Comparison of ENCODE assay signal across 16 mouse cellular contexts in genomic region chr10:94913336-94913739, GRCm38 (mm10). TPM values are rescaled to one million over a fixed set of nuclear protein-coding genes. Genes with fewer than 3 reads are reported as not detected.
DNase-seq lines count a peak whose midpoint lies in the region; ATAC-seq and TF ChIP-seq lines count a peak whose summit lies in the region.
"Had no signal": no experiment of that assay in that cellular context is flagged by ENCODE, and none has a peak within 500 bp of the region (broad histone marks: within the 10 kb centered on the region; RNA-seq: fewer than 3 reads in every experiment).

No protein-coding gene starts in this region.

- no peak overlapping the region for H3K4me3 ChIP-seq in lung, embryonic 15.5 days
- H3K4me3 ChIP-seq in bone marrow, adult 2 months (replicated peaks; ENCODE audit: control insufficient read depth, low read depth, low read length): no peak overlapping the region
- no peak overlapping the region for H3K4me3 ChIP-seq in liver, adult 2 months (ENCODE audit: insufficient read depth, low read depth, low read length)
- H3K4me3 ChIP-seq: forebrain, embryonic 10.5 days; midbrain, embryonic 12.5 days; myocyte had no signal

- no peaks in the 10 kb centered on the region for H3K79me2 ChIP-seq in liver, adult 2 months (ENCODE audit: control insufficient read depth, insufficient read depth, low read length)

- H3K27ac ChIP-seq in lung, embryonic 15.5 days: peak overlapping the region; percentile 12; the same call in 1 of the 2 replicates
- H3K27ac ChIP-seq in bone marrow, adult 2 months (ENCODE audit: control insufficient read depth, insufficient read depth, low read depth, low read length, poor library complexity): peak overlapping the region; percentile 52; the same call in 1 of the 2 replicates
- peak overlapping the region; percentile 3; the same call in 1 of the 2 replicates for H3K27ac ChIP-seq in liver, adult 2 months (replicated peaks; ENCODE audit: insufficient read depth, low read depth, low read length)
- H3K27ac ChIP-seq: forebrain, embryonic 10.5 days; midbrain, embryonic 12.5 days had no signal

- no peak overlapping the region for H3K9ac ChIP-seq in lung, embryonic 15.5 days
- H3K9ac ChIP-seq in liver, adult 2 months (ENCODE audit: low read depth, low read length): no peak overlapping the region
- H3K9ac ChIP-seq: midbrain, embryonic 12.5 days had no signal

- H3K36me3 ChIP-seq in lung, embryonic 15.5 days: no peaks in the 10 kb centered on the region
- no peaks in the 10 kb centered on the region for H3K36me3 ChIP-seq in liver, adult 2 months (ENCODE audit: control insufficient read depth, insufficient read depth, low read length)
- H3K36me3 ChIP-seq: forebrain, embryonic 10.5 days; midbrain, embryonic 12.5 days had no signal

- no peak for ATAC-seq in lung, embryonic 15.5 days (ENCODE audit: borderline replicate concordance, extremely low read depth, low FRiP score, low TSS enrichment)
- ATAC-seq in megakaryocyte progenitor cell, adult 5-6 weeks (replicated peaks; ENCODE audit: poor library complexity): peak; percentile 54
- ATAC-seq: CD4-positive, CD25-positive, alpha-beta regulatory T cell, adult 4 months; inflammation-experienced regulatory T-cells, adult 6 months had no signal

- H3K4me1 ChIP-seq in lung, embryonic 15.5 days: peaks cover 11% of the 10 kb centered on the region; the same call in 1 of the 2 replicates
- H3K4me1 ChIP-seq in bone marrow, adult 2 months (ENCODE audit: control insufficient read depth, insufficient read depth, low read length): peaks cover 17% of the 10 kb centered on the region; the same call in 1 of the 2 replicates
- peaks cover 1% of the 10 kb centered on the region; the same call in 1 of the 2 replicates for H3K4me1 ChIP-seq in liver, adult 2 months (ENCODE audit: control insufficient read depth, insufficient read depth, low read length)

- no peaks in the 10 kb centered on the region for H3K27me3 ChIP-seq in lung, embryonic 15.5 days
- no peaks in the 10 kb centered on the region for H3K27me3 ChIP-seq in liver, adult 2 months (ENCODE audit: control insufficient read depth, insufficient read depth, low read length)
- H3K27me3 ChIP-seq: midbrain, embryonic 12.5 days had no signal

- DNase-seq in lung, postnatal 25 days (ENCODE audit: low spot score): no peak
- DNase-seq in liver, adult 2 months (ENCODE audit: extremely low read depth, low read depth, low spot score): peak; percentile 29
- no peak for DNase-seq in urinary bladder, adult 18-20 months (ENCODE audit: low spot score in 2 of 2)
- no peak for DNase-seq in right cerebral cortex, postnatal 36 days (ENCODE audit: low spot score in 2 of 2)
- DNase-seq: cerebellum, adult 9-10 months; heart, postnatal 4 days; kidney, postnatal 10 days; layer of hippocampus, postnatal 36 days had no signal

- H3K9me3 ChIP-seq in lung, embryonic 15.5 days: no peaks in the 10 kb centered on the region
- H3K9me3 ChIP-seq: forebrain, embryonic 10.5 days; midbrain, embryonic 12.5 days had no signal

- WGBS in lung, embryonic 15.5 days: 60% methylated on average over 5 of the region's 5 CpGs
- 9% methylated on average over 5 of the region's 5 CpGs for WGBS in bone marrow, adult 2 months
- 71% methylated on average over 5 of the region's 5 CpGs for WGBS in liver, adult 2 months

- H3K4me2 ChIP-seq in lung, embryonic 15.5 days: no peak overlapping the region
- H3K4me2 ChIP-seq: midbrain, embryonic 12.5 days had no signal

- no peak for TF ChIP-seq CTCF in bone marrow, adult 2 months (IDR thresholded peaks at IDR 0.05; ENCODE audit: control insufficient read depth, insufficient read depth, low read length)
- TF ChIP-seq CTCF in liver, adult 2 months (IDR thresholded peaks at IDR 0.05; ENCODE audit: low read depth, low read length): no peak

- TF ChIP-seq POLR2A in bone marrow, adult 2 months (IDR thresholded peaks at IDR 0.05; ENCODE audit: borderline replicate concordance, control insufficient read depth, low read depth, low read length): no peak
- TF ChIP-seq POLR2A in liver, adult 2 months (IDR thresholded peaks at IDR 0.05; ENCODE audit: extremely low read depth, insufficient read depth, low read length): no peak

RNA-seq across cellular contexts. Expression of gene Plxnc1, which starts 31.3 kb away (rescaled TPM):
- polyA plus RNA-seq in lung, embryonic 15.5 days (2015; fragmentation: Nextera tagmentation; extraction: Ambion mirVana): 7.1 and 8.0 TPM in 2 replicates
- polyA plus RNA-seq in bone marrow, adult 2 months (2011; ENCODE audit: insufficient read depth, insufficient read length, low replicate concordance, missing spikeins): 4.2 and 16.4 TPM in 2 replicates
- 11.6 and 13.9 TPM in 2 replicates for total RNA-seq in liver, adult 2 months (2014; rRNA removed)
- 2.6 and 2.7 TPM in 2 replicates for polyA plus RNA-seq in liver, adult 2 months (2012; rRNA removed)
- total RNA-seq in megakaryocyte progenitor cell, adult 5-6 weeks (2015): 15.6 and 28.8 TPM in 2 replicates
- 10.6 and 16.6 TPM in 2 replicates for total RNA-seq in megakaryocyte progenitor cell, adult 5-6 weeks (2017)
- polyA plus RNA-seq: myocyte had no signal
